Mouse (Mus musculus) brain, embryonic 14.5 days (tissue): Measurements from ENCODE around the gene Rom1. TPM values are rescaled to one million over a fixed set of nuclear protein-coding genes. Genes with fewer than 3 reads are reported as not detected.

ENCODE experiments used
- DNase-seq: peaks from one replicate; pipeline ENCODE4 v3.0.0-alpha.2; 2011; ENCODE audit warnings: low read depth
- CTCF ChIP-seq: fragments of 200-500 bp; IDR thresholded peaks from 2 replicates; pipeline ENCODE4 v1.5.1; 2012; ENCODE audit warnings: inconsistent platforms, mild to moderate bottlenecking, moderate library complexity, borderline replicate concordance; ENCODE audit not compliant: insufficient read depth, insufficient read length; ENCODE audit errors: extremely low read depth
- POLR2A ChIP-seq: fragments of 200-500 bp; IDR thresholded peaks from 2 replicates; pipeline ENCODE4 v1.6.1; 2012; ENCODE audit warnings: mild to moderate bottlenecking, inconsistent platforms, borderline replicate concordance; ENCODE audit not compliant: poor library complexity, insufficient read depth, insufficient read length, severe bottlenecking; ENCODE audit errors: extremely low read depth
- polyA plus RNA-seq: library from polyadenylated mRNA; depleted of rRNA; stranded (reverse); fragments of >200 nt; gene quantifications from 2 replicates; pipeline ENCODE4 v1.2.3, GENCODE M21; 2012

The Rom1 gene
- polyA plus RNA-seq, 1 experiment, result 2.4 TPM

GRCm38 (mm10) chr19:8952241-8952640, 23.1 kb upstream of the Rom1 start:
- peak; percentile 85 for DNase-seq
- TF ChIP-seq POLR2A, result no peak
- TF ChIP-seq CTCF, result no peak

DNA sequence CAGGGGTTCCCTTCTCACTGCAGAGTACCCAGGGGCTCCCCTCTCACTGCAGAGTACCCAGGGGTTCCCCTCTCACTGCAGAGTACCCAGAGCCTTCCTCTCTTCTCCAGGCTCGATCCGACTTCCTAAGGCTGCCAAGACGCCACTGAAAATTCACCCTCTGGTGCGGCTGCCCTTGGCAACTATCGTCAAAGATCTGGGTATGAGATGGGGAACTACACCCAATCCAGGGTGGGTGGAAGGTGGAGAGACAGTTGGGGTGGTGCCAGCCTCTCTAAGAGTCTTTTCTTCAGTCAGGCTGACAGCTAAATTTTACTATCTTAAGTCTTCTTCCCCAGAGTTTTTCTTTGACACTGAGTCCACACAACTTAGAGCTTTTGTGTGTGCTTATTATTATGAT, 21.0 kb upstream of the Rom1 start:
- no peak for DNase-seq
- no peak for TF ChIP-seq POLR2A

DNA sequence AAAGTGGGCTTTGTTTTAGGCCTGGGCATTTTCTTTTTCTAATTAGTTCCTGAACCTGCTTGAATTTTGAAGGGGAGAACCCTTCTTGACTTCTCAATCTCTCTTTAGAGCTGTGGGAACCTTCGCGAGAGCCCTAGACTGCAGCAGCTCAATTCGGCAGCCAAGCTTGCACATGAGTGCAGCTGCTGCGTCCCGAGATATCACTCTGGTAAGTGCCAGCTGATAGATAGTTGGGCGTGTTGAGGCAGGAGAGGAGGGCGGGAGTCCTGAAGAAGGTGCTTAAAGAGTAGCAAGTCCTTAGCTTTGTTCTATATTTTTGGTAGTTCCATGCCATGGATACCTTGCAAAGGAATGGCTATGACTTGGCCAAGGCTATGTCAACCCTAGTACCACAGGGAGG, 17.8 kb upstream of the Rom1 start:
- TF ChIP-seq CTCF (no peak), POLR2A (no peak)
- DNase-seq, result no peak

DNA sequence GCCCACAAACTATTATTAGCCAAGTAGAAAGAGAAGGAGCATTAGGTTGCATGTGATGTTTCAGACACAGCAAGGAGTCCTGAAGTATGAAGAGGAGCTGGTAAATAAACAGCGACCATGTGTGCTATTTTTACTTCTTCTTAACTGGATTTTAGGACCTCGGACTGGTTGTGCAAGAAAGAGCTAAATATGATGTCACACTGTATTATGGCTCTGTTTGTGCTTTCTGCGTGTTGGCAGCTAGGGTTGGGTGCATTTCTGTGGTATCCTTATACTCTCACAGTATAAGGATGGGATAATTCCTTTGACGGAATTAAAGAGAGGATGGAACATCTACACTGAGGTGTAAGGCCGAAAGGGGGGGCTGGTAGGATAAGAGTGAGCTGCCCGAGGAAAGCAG, 16.1 kb upstream of the Rom1 start:
- no peak for DNase-seq
- TF ChIP-seq CTCF (no peak), POLR2A (no peak)

- no peak for TF ChIP-seq CTCF
- no peak for TF ChIP-seq POLR2A
- DNase-seq, result peak; percentile 81
These were observed 15.6 kb upstream of the Rom1 start for GRCm38 (mm10) chr19:8944750-8945149.

- peak; percentile 21 for DNase-seq
- no peak for TF ChIP-seq POLR2A
These were observed 14.9 kb upstream of the Rom1 start for GRCm38 (mm10) chr19:8944062-8944461.

DNA sequence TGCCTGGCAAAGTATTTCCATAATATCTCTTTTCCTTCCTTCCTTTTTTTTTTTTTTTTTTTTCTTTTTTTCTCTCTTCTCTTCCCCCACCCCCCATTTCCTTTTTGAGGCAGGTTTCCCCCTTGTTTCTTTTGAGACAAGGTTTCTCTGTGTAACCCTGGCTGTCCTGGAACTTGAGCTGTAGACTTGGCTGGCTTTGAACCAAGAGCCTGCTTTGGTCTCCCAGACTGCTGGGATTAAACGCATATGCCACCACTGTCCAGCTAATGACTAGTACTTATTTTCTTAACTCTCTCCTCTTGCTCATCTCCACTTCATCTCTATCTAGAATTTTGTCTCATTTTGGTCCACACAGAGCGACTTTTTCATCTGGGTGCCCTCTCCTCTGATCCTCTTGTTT, 13.9 kb upstream of the Rom1 start:
- TF ChIP-seq POLR2A, result no peak
- TF ChIP-seq CTCF, result no peak
- no peak for DNase-seq

- TF ChIP-seq CTCF, result no peak
- no peak for TF ChIP-seq POLR2A
- DNase-seq, result no peak
These were observed 13.3 kb upstream of the Rom1 start for GRCm38 (mm10) chr19:8942276-8942964.

- TF ChIP-seq CTCF (no peak), POLR2A (peak; percentile 20; the same call in 1 of the 2 replicates)
- DNase-seq, result peak; percentile 99
These were observed 12.5 kb upstream of the Rom1 start, which contains the start of gene Mta2 for GRCm38 (mm10) chr19:8941515-8942217. TSS of gene Mta2 (plus strand) at chr19:8941875.

GRCm38 (mm10) chr19:8941136-8941514, 12.0 kb upstream of the Rom1 start:
- no peak for TF ChIP-seq CTCF
- no peak for TF ChIP-seq POLR2A
- no peak for DNase-seq

GRCm38 (mm10) chr19:8940526-8941133, 11.5 kb upstream of the Rom1 start:
- DNase-seq, result no peak
- TF ChIP-seq CTCF, result no peak
- no peak for TF ChIP-seq POLR2A

GRCm38 (mm10) chr19:8936736-8937135, 7.6 kb upstream of the Rom1 start:
- no peak for DNase-seq
- TF ChIP-seq POLR2A (no peak), CTCF (no peak)
